Mouse (Mus musculus): ENCODE data around the gene Slc8a2. TPM values are rescaled to one million over a fixed set of nuclear protein-coding genes. Genes with fewer than 3 reads are reported as not detected.

The Slc8a2 gene
- total RNA-seq, 1 experiment: 3.1 TPM

- no peak overlapping the region for H3K27ac ChIP-seq (ENCODE audit: insufficient read depth, low read depth, low read length, poor library complexity, severe bottlenecking)
- H3K9ac ChIP-seq (ENCODE audit: insufficient read depth, low read depth, low read length, poor library complexity, severe bottlenecking): no peak overlapping the region
- H3K4me1 ChIP-seq (ENCODE audit: control insufficient read depth in 2 of 2, insufficient read depth in 2 of 2, low read length in 2 of 2, poor library complexity in 1 of 2): no peaks in the 10 kb centered on the region
- in situ Hi-C loops (cut with MboI; ENCODE audit: low sequenced_read_pairs in 2 of 2, unreplicated experiment in 2 of 2): no loop called here
- TF ChIP-seq ZC3H11A (IDR thresholded peaks at IDR 0.05; ENCODE audit: borderline replicate concordance, low read depth, low read length) (no peak), MAFK (IDR thresholded peaks at IDR 0.05; ENCODE audit: insufficient read depth, low read depth, low read length) (no peak), CHD2 (IDR thresholded peaks at IDR 0.05; ENCODE audit: low read depth, low read length) (no peak), HCFC1 (IDR thresholded peaks at IDR 0.05; ENCODE audit: borderline replicate concordance, insufficient read depth, low read length) (no peak), ZNF384 (IDR thresholded peaks at IDR 0.05; ENCODE audit: low read depth, low read length) (no peak)
- peaks cover 65% of the 10 kb centered on the region for H3K36me3 ChIP-seq (ENCODE audit: control insufficient read depth, insufficient read depth, low read length, poor library complexity, severe bottlenecking)
- no peaks in the 10 kb centered on the region for H3K9me3 ChIP-seq (ENCODE audit: control insufficient read depth, insufficient read depth, low read depth, low read length)
- no peak overlapping the region for H3K4me3 ChIP-seq (ENCODE audit: insufficient read depth in 1 of 2, low read depth in 1 of 2, low read length in 2 of 2, poor library complexity in 1 of 2, severe bottlenecking in 1 of 2)
- DNase-seq (ENCODE audit: low read depth, low spot score): no peak
Observed at GRCm38 (mm10) chr7:16108886-16109542, 20.6 kb upstream of the Slc8a2 start.

- Histone ChIP-seq H3K4me1 (ENCODE audit: control insufficient read depth in 2 of 2, insufficient read depth in 2 of 2, low read length in 2 of 2, poor library complexity in 1 of 2) (no peaks in the 10 kb centered on the region), H3K9ac (ENCODE audit: insufficient read depth, low read depth, low read length, poor library complexity, severe bottlenecking) (no peak overlapping the region), H3K9me3 (ENCODE audit: control insufficient read depth, insufficient read depth, low read depth, low read length) (no peaks in the 10 kb centered on the region), H3K4me3 (ENCODE audit: insufficient read depth in 1 of 2, low read depth in 1 of 2, low read length in 2 of 2, poor library complexity in 1 of 2, severe bottlenecking in 1 of 2) (no peak overlapping the region), H3K27ac (ENCODE audit: insufficient read depth, low read depth, low read length, poor library complexity, severe bottlenecking) (no peak overlapping the region), H3K36me3 (ENCODE audit: control insufficient read depth, insufficient read depth, low read length, poor library complexity, severe bottlenecking) (peaks cover 70% of the 10 kb centered on the region)
- DNase-seq (ENCODE audit: low read depth, low spot score): no peak
- in situ Hi-C loops (cut with MboI; ENCODE audit: low sequenced_read_pairs in 2 of 2, unreplicated experiment in 2 of 2): no loop called here
- no peak for TF ChIP-seq CHD2 (IDR thresholded peaks at IDR 0.05; ENCODE audit: low read depth, low read length)
- no peak for TF ChIP-seq ZNF384 (IDR thresholded peaks at IDR 0.05; ENCODE audit: low read depth, low read length)
- TF ChIP-seq MAFK (IDR thresholded peaks at IDR 0.05; ENCODE audit: insufficient read depth, low read depth, low read length): no peak
- TF ChIP-seq HCFC1 (IDR thresholded peaks at IDR 0.05; ENCODE audit: borderline replicate concordance, insufficient read depth, low read length): no peak
- TF ChIP-seq ZC3H11A (IDR thresholded peaks at IDR 0.05; ENCODE audit: borderline replicate concordance, low read depth, low read length): no peak
Observed at GRCm38 (mm10) chr7:16110158-16110557, 19.5 kb upstream of the Slc8a2 start.

GRCm38 (mm10) chr7:16111284-16112090 lies 18.1 kb upstream of the Slc8a2 start:
- Histone ChIP-seq H3K9me3 (ENCODE audit: control insufficient read depth, insufficient read depth, low read depth, low read length) (no peaks in the 10 kb centered on the region), H3K27ac (ENCODE audit: insufficient read depth, low read depth, low read length, poor library complexity, severe bottlenecking) (no peak overlapping the region), H3K36me3 (ENCODE audit: control insufficient read depth, insufficient read depth, low read length, poor library complexity, severe bottlenecking) (peaks cover 79% of the 10 kb centered on the region), H3K4me1 (ENCODE audit: control insufficient read depth in 2 of 2, insufficient read depth in 2 of 2, low read length in 2 of 2, poor library complexity in 1 of 2) (no peaks in the 10 kb centered on the region), H3K9ac (ENCODE audit: insufficient read depth, low read depth, low read length, poor library complexity, severe bottlenecking) (no peak overlapping the region), H3K4me3 (ENCODE audit: insufficient read depth in 1 of 2, low read depth in 1 of 2, low read length in 2 of 2, poor library complexity in 1 of 2, severe bottlenecking in 1 of 2) (no peak overlapping the region)
- DNase-seq (ENCODE audit: low read depth, low spot score): no peak
- TF ChIP-seq MAFK (IDR thresholded peaks at IDR 0.05; ENCODE audit: insufficient read depth, low read depth, low read length) (no peak), CHD2 (IDR thresholded peaks at IDR 0.05; ENCODE audit: low read depth, low read length) (no peak)
- in situ Hi-C loops (cut with MboI; ENCODE audit: low sequenced_read_pairs in 2 of 2, unreplicated experiment in 2 of 2): no loop called here

- Histone ChIP-seq H3K27ac (ENCODE audit: insufficient read depth, low read depth, low read length, poor library complexity, severe bottlenecking) (no peak overlapping the region), H3K4me1 (ENCODE audit: control insufficient read depth in 2 of 2, insufficient read depth in 2 of 2, low read length in 2 of 2, poor library complexity in 1 of 2) (no peaks in the 10 kb centered on the region), H3K4me3 (ENCODE audit: insufficient read depth in 1 of 2, low read depth in 1 of 2, low read length in 2 of 2, poor library complexity in 1 of 2, severe bottlenecking in 1 of 2) (no peak overlapping the region), H3K9ac (ENCODE audit: insufficient read depth, low read depth, low read length, poor library complexity, severe bottlenecking) (no peak overlapping the region), H3K36me3 (ENCODE audit: control insufficient read depth, insufficient read depth, low read length, poor library complexity, severe bottlenecking) (peaks cover 53% of the 10 kb centered on the region), H3K9me3 (ENCODE audit: control insufficient read depth, insufficient read depth, low read depth, low read length) (no peaks in the 10 kb centered on the region)
- in situ Hi-C loops (cut with MboI; ENCODE audit: low sequenced_read_pairs in 2 of 2, unreplicated experiment in 2 of 2): no loop called here
- no peak for DNase-seq (ENCODE audit: low read depth, low spot score)
- TF ChIP-seq MAFK (IDR thresholded peaks at IDR 0.05; ENCODE audit: insufficient read depth, low read depth, low read length) (no peak), HCFC1 (IDR thresholded peaks at IDR 0.05; ENCODE audit: borderline replicate concordance, insufficient read depth, low read length) (no peak), ZNF384 (IDR thresholded peaks at IDR 0.05; ENCODE audit: low read depth, low read length) (no peak), CHD2 (IDR thresholded peaks at IDR 0.05; ENCODE audit: low read depth, low read length) (no peak), ZC3H11A (IDR thresholded peaks at IDR 0.05; ENCODE audit: borderline replicate concordance, low read depth, low read length) (no peak)
Observed at GRCm38 (mm10) chr7:16116418-16116817, 13.2 kb upstream of the Slc8a2 start.
